Mouse (Mus musculus): ENCODE measurements around the gene Hp1bp3. TPM values are rescaled to one million over a fixed set of nuclear protein-coding genes. Genes with fewer than 3 reads are reported as not detected.

Hp1bp3 gene
- polyA plus RNA-seq, 1 experiment from 2014 or later = 233 TPM

- H3K9ac ChIP-seq (replicated peaks; ENCODE audit: low read depth, low read length) = peak overlapping the region; percentile 99
- H3K4me1 ChIP-seq (replicated peaks; ENCODE audit: control insufficient read depth, insufficient read depth, low read length) = peaks cover 28% of the 10 kb centered on the region
- H3K9me3 ChIP-seq (ENCODE audit: control insufficient read depth, low read length) = no peaks in the 10 kb centered on the region
- H3K4me3 ChIP-seq (replicated peaks; ENCODE audit: low read length) = peak overlapping the region; percentile 96
- H3K27ac ChIP-seq (ENCODE audit: low read length) = no peak overlapping the region; the same call in 1 of the 2 replicates
- no peaks in the 10 kb centered on the region for H3K27me3 ChIP-seq (replicated peaks; ENCODE audit: control insufficient read depth, insufficient read depth, low read length)
- 0 out of 2 replicates have a peak, but pooled peaks cover 2% of the 10 kb centered on the region for H3K36me3 ChIP-seq (ENCODE audit: control insufficient read depth, insufficient read depth)
- ATAC-seq = no peak
- peak overlapping the region; percentile 90 for H3K4me2 ChIP-seq (ENCODE audit: low read length)
- 78% methylated on average over 11 of the region's 11 CpGs for WGBS
These were observed 2.0 kb downstream of the Hp1bp3 start for GRCm38 (mm10) chr4:138217951-138218685.

- H3K36me3 ChIP-seq (ENCODE audit: control insufficient read depth, insufficient read depth) = peaks cover 13% of the 10 kb centered on the region
- H3K4me3 ChIP-seq (replicated peaks; ENCODE audit: low read length) = no peak overlapping the region
- peaks cover 28% of the 10 kb centered on the region for H3K4me1 ChIP-seq (replicated peaks; ENCODE audit: control insufficient read depth, insufficient read depth, low read length)
- no peaks in the 10 kb centered on the region for H3K9me3 ChIP-seq (ENCODE audit: control insufficient read depth, low read length)
- no peak overlapping the region for H3K4me2 ChIP-seq (ENCODE audit: low read length)
- ATAC-seq = no peak
- no peak overlapping the region for H3K27ac ChIP-seq (ENCODE audit: low read length)
- H3K9ac ChIP-seq (replicated peaks; ENCODE audit: low read depth, low read length) = 0 out of 2 replicates have a peak overlapping the region, but pooled peaks have one; percentile 24
- no peaks in the 10 kb centered on the region for H3K27me3 ChIP-seq (replicated peaks; ENCODE audit: control insufficient read depth, insufficient read depth, low read length)
- WGBS = 87% methylated on average over 5 of the region's 5 CpGs
These were observed 3.2 kb downstream of the Hp1bp3 start for GRCm38 (mm10) chr4:138219331-138219730.

- H3K9me3 ChIP-seq (ENCODE audit: control insufficient read depth, low read length) = no peaks in the 10 kb centered on the region
- no peak overlapping the region for H3K27ac ChIP-seq (ENCODE audit: low read length)
- ATAC-seq = no peak
- no peaks in the 10 kb centered on the region for H3K27me3 ChIP-seq (replicated peaks; ENCODE audit: control insufficient read depth, insufficient read depth, low read length)
- 87% methylated on average over 7 of the region's 7 CpGs for WGBS
- H3K36me3 ChIP-seq (ENCODE audit: control insufficient read depth, insufficient read depth) = peaks cover 20% of the 10 kb centered on the region
- no peak overlapping the region for H3K4me2 ChIP-seq (ENCODE audit: low read length)
- H3K4me1 ChIP-seq (replicated peaks; ENCODE audit: control insufficient read depth, insufficient read depth, low read length) = peaks cover 24% of the 10 kb centered on the region
- no peak overlapping the region for H3K9ac ChIP-seq (replicated peaks; ENCODE audit: low read depth, low read length)
- H3K4me3 ChIP-seq (replicated peaks; ENCODE audit: low read length) = no peak overlapping the region
These were observed 4.7 kb downstream of the Hp1bp3 start for GRCm38 (mm10) chr4:138220761-138221160.

- no peak overlapping the region for H3K4me2 ChIP-seq (ENCODE audit: low read length)
These were observed 5.3 kb downstream of the Hp1bp3 start for GRCm38 (mm10) chr4:138221406-138221805.

GRCm38 (mm10) chr4:138222396-138222795, 6.3 kb downstream of the Hp1bp3 start:
- Histone ChIP-seq H3K9ac (replicated peaks; ENCODE audit: low read depth, low read length) (no peak overlapping the region), H3K4me1 (replicated peaks; ENCODE audit: control insufficient read depth, insufficient read depth, low read length) (peaks cover 21% of the 10 kb centered on the region), H3K4me2 (ENCODE audit: low read length) (no peak overlapping the region), H3K4me3 (replicated peaks; ENCODE audit: low read length) (no peak overlapping the region), H3K36me3 (ENCODE audit: control insufficient read depth, insufficient read depth) (peaks cover 33% of the 10 kb centered on the region), H3K27me3 (replicated peaks; ENCODE audit: control insufficient read depth, insufficient read depth, low read length) (no peaks in the 10 kb centered on the region), H3K27ac (ENCODE audit: low read length) (no peak overlapping the region), H3K9me3 (ENCODE audit: control insufficient read depth, low read length) (no peaks in the 10 kb centered on the region)
- 94% methylated on average over 5 of the region's 5 CpGs for WGBS
- no peak for ATAC-seq

More at GRCm38 (mm10) chr4:138221406-138221805, 5.3 kb downstream of the Hp1bp3 start:
- Histone ChIP-seq H3K36me3 (ENCODE audit: control insufficient read depth, insufficient read depth) (peaks cover 26% of the 10 kb centered on the region), H3K27me3 (replicated peaks; ENCODE audit: control insufficient read depth, insufficient read depth, low read length) (no peaks in the 10 kb centered on the region), H3K9ac (replicated peaks; ENCODE audit: low read depth, low read length) (no peak overlapping the region), H3K4me1 (replicated peaks; ENCODE audit: control insufficient read depth, insufficient read depth, low read length) (peaks cover 21% of the 10 kb centered on the region), H3K4me3 (replicated peaks; ENCODE audit: low read length) (no peak overlapping the region), H3K27ac (ENCODE audit: low read length) (no peak overlapping the region), H3K9me3 (ENCODE audit: control insufficient read depth, low read length) (no peaks in the 10 kb centered on the region)
- ATAC-seq = no peak
- WGBS = 91% methylated on average over 5 of the region's 5 CpGs

GRCm38 (mm10) chr4:138223623-138224022, 7.5 kb downstream of the Hp1bp3 start:
- Histone ChIP-seq H3K9me3 (ENCODE audit: control insufficient read depth, low read length) (no peaks in the 10 kb centered on the region), H3K4me1 (replicated peaks; ENCODE audit: control insufficient read depth, insufficient read depth, low read length) (peaks cover 14% of the 10 kb centered on the region), H3K9ac (replicated peaks; ENCODE audit: low read depth, low read length) (no peak overlapping the region), H3K27me3 (replicated peaks; ENCODE audit: control insufficient read depth, insufficient read depth, low read length) (no peaks in the 10 kb centered on the region), H3K4me3 (replicated peaks; ENCODE audit: low read length) (no peak overlapping the region), H3K4me2 (ENCODE audit: low read length) (no peak overlapping the region), H3K27ac (ENCODE audit: low read length) (no peak overlapping the region), H3K36me3 (ENCODE audit: control insufficient read depth, insufficient read depth) (peaks cover 43% of the 10 kb centered on the region)
- 89% methylated on average over 10 of the region's 10 CpGs for WGBS
- no peak for ATAC-seq

- WGBS = 62% methylated on average over 27 of the region's 27 CpGs
- H3K27ac ChIP-seq (ENCODE audit: low read length) = no peak overlapping the region
- ATAC-seq = no peak
- no peak overlapping the region for H3K4me2 ChIP-seq (ENCODE audit: low read length)
- H3K4me3 ChIP-seq (replicated peaks; ENCODE audit: low read length) = no peak overlapping the region
- H3K9me3 ChIP-seq (ENCODE audit: control insufficient read depth, low read length) = no peaks in the 10 kb centered on the region
- H3K36me3 ChIP-seq (ENCODE audit: control insufficient read depth, insufficient read depth) = peaks cover 18% of the 10 kb centered on the region
- H3K9ac ChIP-seq (replicated peaks; ENCODE audit: low read depth, low read length) = no peak overlapping the region
- no peaks in the 10 kb centered on the region for H3K27me3 ChIP-seq (replicated peaks; ENCODE audit: control insufficient read depth, insufficient read depth, low read length)
- H3K4me1 ChIP-seq (replicated peaks; ENCODE audit: control insufficient read depth, insufficient read depth, low read length) = peaks cover 24% of the 10 kb centered on the region
These were observed 30.9 kb downstream of the Hp1bp3 start for GRCm38 (mm10) chr4:138246756-138247665.

- WGBS = under 1% methylated on average over 56 of the region's 74 CpGs
- peak within 1 kb of the TSS; percentile 63 for H3K4me3 ChIP-seq (replicated peaks; ENCODE audit: low read length)
- no peaks in the 10 kb centered on the region for H3K27me3 ChIP-seq (replicated peaks; ENCODE audit: control insufficient read depth, insufficient read depth, low read length)
- H3K4me1 ChIP-seq (replicated peaks; ENCODE audit: control insufficient read depth, insufficient read depth, low read length) = peaks cover 29% of the 10 kb centered on the region
- H3K9me3 ChIP-seq (ENCODE audit: control insufficient read depth, low read length) = no peaks in the 10 kb centered on the region
- H3K4me2 ChIP-seq (ENCODE audit: low read length) = peak within 1 kb of the TSS; percentile 92
- no peak within 1 kb of the TSS for H3K27ac ChIP-seq (ENCODE audit: low read length)
- ATAC-seq = peak; percentile 92
- H3K36me3 ChIP-seq (ENCODE audit: control insufficient read depth, insufficient read depth) = peaks cover under 1% of the 10 kb centered on the region; the same call in 1 of the 2 replicates
- H3K9ac ChIP-seq (replicated peaks; ENCODE audit: low read depth, low read length) = peak within 1 kb of the TSS; percentile 68
These were observed 34.2 kb downstream of the Hp1bp3 start, which contains the start of the genes Sh2d5 and Kif17 for GRCm38 (mm10) chr4:138250088-138250960. Sh2d5 (plus strand) TSS chr4:138250403. Kif17 (plus strand) TSS chr4:138250435.

Data from forebrain, embryonic 16.5 days (tissue).